Mouse (Mus musculus) adrenal gland, postnatal 14 days (tissue): ENCODE results near the gene Trappc2l. TPM values are rescaled to one million over a fixed set of nuclear protein-coding genes. Genes with fewer than 3 reads are reported as not detected.

ENCODE experiments used
- DNase-seq: peaks from one replicate; pipeline ENCODE4 v3.0.0; 2021; ENCODE audit warnings: mixed read lengths
- total RNA-seq: library from RNA; stranded (reverse); gene quantifications from 2 replicates; pipeline ENCODE4 v1.2.3, GENCODE M21; 2021

Trappc2l gene
- total RNA-seq, 1 experiment from 2014 or later: 47.6 TPM

DNA sequence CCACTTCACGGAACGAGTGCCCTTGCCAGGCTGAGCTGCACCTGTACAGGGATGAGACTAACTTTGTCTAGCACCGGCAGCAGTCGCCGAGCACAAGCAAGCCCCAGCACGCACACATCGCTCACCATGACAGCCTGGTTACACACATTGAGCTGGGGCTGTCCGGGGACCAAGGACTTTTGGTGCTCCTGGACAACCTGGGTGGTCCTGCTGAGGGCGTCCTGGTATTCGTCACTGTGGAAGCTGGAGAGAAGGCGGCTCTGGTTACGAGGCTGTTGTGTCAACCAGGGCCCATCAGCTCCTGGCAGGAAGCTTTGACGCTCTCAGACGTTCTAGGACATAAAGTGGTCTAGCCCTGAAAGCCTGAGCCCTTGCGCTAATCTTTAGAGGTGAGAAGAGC is 30.5 kb upstream of the Trappc2l start:
- no peak for DNase-seq

- DNase-seq: no peak
These were observed 26.5 kb upstream of the Trappc2l start for GRCm38 (mm10) chr8:122584981-122585380.

- DNase-seq: peak; percentile 46
These were observed 26.0 kb upstream of the Trappc2l start for GRCm38 (mm10) chr8:122585411-122585891.

DNA sequence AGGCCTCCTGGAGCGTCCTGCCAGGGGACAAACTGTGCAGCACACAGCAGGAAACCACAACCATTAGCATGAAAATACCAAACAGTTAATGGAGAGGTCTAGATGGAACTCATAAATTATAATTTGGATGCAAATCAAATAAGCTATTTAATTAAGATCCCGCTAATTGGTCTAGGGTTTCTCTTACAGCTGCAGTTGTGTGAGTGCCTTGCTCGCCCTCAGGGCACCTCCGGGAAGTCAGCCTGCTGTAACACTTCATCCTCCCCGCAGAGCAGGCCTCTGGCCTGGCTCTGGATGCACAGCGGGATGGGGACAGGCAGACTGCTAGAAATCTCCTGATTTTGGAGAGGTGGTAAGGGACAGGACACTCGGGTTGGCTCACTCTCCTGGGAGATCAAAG is 25.3 kb upstream of the Trappc2l start:
- DNase-seq: no peak

DNA sequence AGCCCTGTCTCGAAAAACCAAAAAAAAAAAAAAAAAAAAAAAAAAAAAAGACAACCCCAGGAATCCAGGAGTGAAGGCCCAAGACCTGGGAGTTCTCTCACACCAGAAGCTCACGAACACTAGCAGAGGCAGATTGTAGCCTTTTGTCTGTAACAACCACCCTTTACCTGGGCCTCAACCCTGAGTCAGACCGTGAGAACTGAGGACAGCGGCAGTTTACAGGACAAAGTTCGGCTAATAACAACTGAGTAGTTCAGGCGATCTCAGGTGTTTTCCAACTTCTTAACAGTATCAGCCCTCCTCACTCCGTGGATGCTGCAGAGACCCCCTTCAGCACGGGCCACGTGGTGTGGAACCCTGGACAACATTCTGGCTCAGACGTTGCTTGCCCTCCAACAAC is 24.7 kb upstream of the Trappc2l start:
- no peak for DNase-seq

GRCm38 (mm10) chr8:122593240-122593639 is 18.2 kb upstream of the Trappc2l start:
- DNase-seq: no peak

- no peak for DNase-seq
These were observed 17.5 kb upstream of the Trappc2l start for GRCm38 (mm10) chr8:122593783-122594507.

DNA sequence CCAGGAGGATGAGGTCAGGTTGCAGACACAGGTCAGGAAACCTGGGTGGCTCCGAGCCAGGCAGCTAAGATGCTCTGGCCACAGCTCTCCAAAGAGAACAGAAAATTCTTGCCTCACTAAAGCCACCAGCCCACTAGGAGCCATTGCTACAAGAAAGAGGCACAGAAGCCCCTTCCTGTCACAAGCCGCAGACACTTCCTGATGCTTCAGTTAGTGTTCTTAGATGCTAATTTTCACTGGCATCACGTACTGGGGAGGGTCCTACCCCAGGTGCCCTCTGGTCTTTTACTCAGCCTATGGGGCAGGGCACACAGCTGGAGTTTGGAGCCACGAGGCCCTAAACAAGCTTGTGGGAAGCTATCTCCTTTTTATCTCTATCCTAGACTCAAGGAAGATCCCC is 15.4 kb upstream of the Trappc2l start:
- no peak for DNase-seq

GRCm38 (mm10) chr8:122600666-122601065 is 10.8 kb upstream of the Trappc2l start:
- no peak for DNase-seq

DNA sequence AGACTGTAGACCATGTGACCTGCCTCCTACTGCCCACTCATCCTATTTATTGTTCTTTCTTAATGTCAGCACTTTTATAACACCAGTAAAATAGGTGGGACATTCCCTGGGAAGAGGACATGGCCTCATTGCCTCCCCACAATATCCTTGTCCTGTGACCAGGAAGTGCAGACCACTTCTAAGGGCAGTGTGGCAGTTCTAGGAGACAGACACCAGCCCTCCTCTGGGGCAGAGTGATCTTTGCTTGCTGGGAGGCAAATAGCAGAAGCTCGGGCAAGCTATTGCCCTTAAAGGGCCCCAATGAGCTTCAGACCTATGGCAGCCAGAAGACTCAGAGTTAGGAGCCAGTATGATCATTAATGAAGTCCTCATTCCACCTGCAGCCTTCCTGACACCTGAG is 6.8 kb upstream of the Trappc2l start:
- DNase-seq: no peak

- DNase-seq: no peak
These were observed 6.1 kb upstream of the Trappc2l start for GRCm38 (mm10) chr8:122605367-122605766.

DNA sequence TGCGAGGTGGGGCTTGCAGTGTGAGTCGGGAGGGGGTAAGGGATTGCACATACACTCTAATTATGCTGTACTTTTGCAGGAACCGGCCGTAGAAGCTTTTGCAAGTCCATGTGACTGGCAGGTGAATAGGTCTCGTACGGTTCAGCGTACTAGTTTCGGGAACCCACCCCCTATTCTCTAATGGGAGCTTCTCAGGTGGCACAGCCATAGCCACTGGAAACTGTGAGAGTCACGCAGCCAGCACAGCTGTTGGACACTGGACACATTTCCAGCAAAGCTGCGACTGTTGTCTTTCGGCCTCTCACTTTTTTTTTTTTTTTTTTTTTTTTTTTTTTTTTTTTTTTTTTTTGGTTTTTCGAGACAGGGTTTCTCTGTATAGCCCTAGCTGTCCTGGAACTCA is 4.6 kb upstream of the Trappc2l start:
- DNase-seq: no peak

DNA sequence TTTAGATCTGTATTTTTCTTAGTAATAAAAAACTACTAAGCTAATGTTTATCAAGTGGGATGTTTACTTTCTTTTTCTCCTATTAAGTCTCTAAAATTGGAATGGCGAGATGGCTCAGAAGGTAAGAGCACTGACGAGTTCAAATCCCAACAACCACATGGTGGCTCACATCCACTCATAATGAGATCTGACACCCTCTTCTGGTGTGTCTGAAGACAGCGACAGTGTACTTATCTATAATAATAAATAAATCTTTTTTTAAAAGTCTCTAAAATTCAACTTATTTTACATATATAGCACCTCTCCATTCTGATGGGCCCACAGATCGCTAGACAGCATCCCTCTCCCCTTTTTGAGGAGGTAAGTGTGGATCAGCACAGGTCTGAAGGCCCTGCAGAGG is 1.2 kb upstream of the Trappc2l start:
- DNase-seq: no peak

- DNase-seq: no peak
These were observed 695 bp upstream of the Trappc2l start for GRCm38 (mm10) chr8:122610612-122611277.

- DNase-seq: no peak
These were observed 4.9 kb downstream of the Trappc2l start for GRCm38 (mm10) chr8:122616181-122616905.

GRCm38 (mm10) chr8:122617947-122618546 is 6.6 kb downstream of the Trappc2l start:
- peak; percentile 91 for DNase-seq

DNA sequence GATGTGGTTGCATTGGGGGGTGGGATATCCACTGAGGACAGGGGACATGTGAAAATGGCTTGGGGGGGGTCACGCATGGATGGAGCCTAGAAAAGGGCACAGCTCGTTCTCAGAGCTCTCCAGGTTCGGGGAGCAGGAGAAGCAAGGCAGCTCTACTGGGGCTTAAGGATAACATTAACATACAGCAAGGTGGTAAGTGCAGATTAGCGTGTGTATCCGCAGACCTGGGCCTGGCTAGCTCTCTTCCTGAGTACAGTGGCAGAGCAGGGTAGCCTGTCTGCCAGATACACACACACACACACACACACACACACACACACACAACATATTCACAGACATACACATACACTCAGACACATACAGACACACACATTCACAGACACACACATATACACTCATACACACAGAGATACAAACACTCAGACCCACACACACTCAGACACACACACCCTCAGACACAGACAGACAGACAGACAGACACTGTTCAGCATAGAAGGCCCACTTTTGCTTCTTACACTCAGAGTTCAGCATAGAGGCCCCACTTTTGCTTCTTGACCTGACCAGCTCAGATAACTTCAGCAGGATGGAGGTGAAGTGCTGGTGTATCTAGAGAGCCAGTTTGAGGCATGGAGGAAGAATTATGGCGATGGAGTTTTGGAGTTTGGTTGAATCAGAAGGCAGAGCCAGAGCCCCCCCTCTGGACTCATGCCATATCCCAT is 7.4 kb downstream of the Trappc2l start:
- no peak for DNase-seq

- no peak for DNase-seq
These were observed 9.0 kb downstream of the Trappc2l start for GRCm38 (mm10) chr8:122620446-122620845.

- no peak for DNase-seq
These were observed 11.3 kb downstream of the Trappc2l start, which contains the start of gene Pabpn1l for GRCm38 (mm10) chr8:122622727-122623126. Gene Pabpn1l, minus strand, starts transcription at chr8:122622739.

- no peak for DNase-seq
These were observed 12.6 kb downstream of the Trappc2l start for GRCm38 (mm10) chr8:122623844-122624642.

DNA sequence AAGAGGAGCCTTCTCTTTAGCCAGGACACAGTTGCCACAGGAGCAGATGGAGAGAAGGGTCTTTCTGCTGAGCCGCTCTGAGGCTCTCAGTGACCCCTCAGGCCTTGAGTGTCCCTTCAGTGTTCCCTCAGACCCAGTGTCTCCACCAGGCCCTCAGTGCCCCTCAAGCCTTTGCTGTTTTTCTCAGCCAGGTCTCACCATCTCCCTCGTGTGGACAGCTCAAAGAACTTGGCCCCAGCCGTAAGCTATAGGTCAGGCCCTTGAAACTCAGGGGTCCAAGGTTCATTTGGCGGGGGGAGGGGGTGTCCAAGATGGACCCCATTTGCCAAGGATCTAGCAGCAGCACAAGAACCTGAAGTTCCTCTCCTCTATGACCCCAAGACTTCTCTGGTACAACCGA is 13.2 kb downstream of the Trappc2l start:
- no peak for DNase-seq
